Mouse (Mus musculus) retina, adult 2 months (tissue): ENCODE measurements around the gene Apold1.

Source experiments
- DNase-seq: peaks from one replicate; pipeline ENCODE4 v3.0.0-alpha.2; 2012; ENCODE audit warnings: low read depth, low spot score

Gene Apold1

GRCm38 (mm10) chr6:134981231-134982062, at the start of gene Apold1:
Gene Apold1 (plus strand): TSS chr6:134981718.
- DNase-seq = no peak

GRCm38 (mm10) chr6:134932486-134933206, 48.9 kb upstream of the Apold1 start:
- no peak for DNase-seq

- no peak for DNase-seq
Measured at GRCm38 (mm10) chr6:134933207-134933558, 48.3 kb upstream of the Apold1 start.

GRCm38 (mm10) chr6:134934305-134934704, 47.2 kb upstream of the Apold1 start:
- no peak for DNase-seq

GRCm38 (mm10) chr6:134939781-134940180, 41.7 kb upstream of the Apold1 start:
- no peak for DNase-seq

- DNase-seq = no peak
Measured at GRCm38 (mm10) chr6:134943759-134944407, 37.6 kb upstream of the Apold1 start.

- DNase-seq = no peak
Measured at GRCm38 (mm10) chr6:134946054-134946453, 35.5 kb upstream of the Apold1 start.

GRCm38 (mm10) chr6:134946858-134947257, 34.7 kb upstream of the Apold1 start:
- DNase-seq = no peak

GRCm38 (mm10) chr6:134947311-134948087, 34.0 kb upstream of the Apold1 start:
- peak; percentile 49 for DNase-seq

- no peak for DNase-seq
Measured at GRCm38 (mm10) chr6:134948522-134949061, 32.9 kb upstream of the Apold1 start.

GRCm38 (mm10) chr6:134949241-134949640, 32.3 kb upstream of the Apold1 start:
- DNase-seq = no peak

GRCm38 (mm10) chr6:134951364-134951763, 30.2 kb upstream of the Apold1 start:
- DNase-seq = no peak

GRCm38 (mm10) chr6:134953976-134954375, 27.5 kb upstream of the Apold1 start:
- DNase-seq = no peak

- DNase-seq = no peak
Measured at GRCm38 (mm10) chr6:134956388-134956787, 25.1 kb upstream of the Apold1 start.

GRCm38 (mm10) chr6:134961286-134961685, 20.2 kb upstream of the Apold1 start:
- no peak for DNase-seq

GRCm38 (mm10) chr6:134961858-134962517, 19.5 kb upstream of the Apold1 start:
- DNase-seq = no peak

- DNase-seq = no peak
Measured at GRCm38 (mm10) chr6:134962518-134962893, 19.0 kb upstream of the Apold1 start.

GRCm38 (mm10) chr6:134963910-134964309, 17.6 kb upstream of the Apold1 start:
- DNase-seq = no peak

GRCm38 (mm10) chr6:134966681-134967080, 14.8 kb upstream of the Apold1 start:
- DNase-seq = no peak

- DNase-seq = no peak
Measured at GRCm38 (mm10) chr6:134968326-134968725, 13.2 kb upstream of the Apold1 start.

- DNase-seq = no peak
Measured at GRCm38 (mm10) chr6:134969498-134969897, 12.0 kb upstream of the Apold1 start.
